Mouse (Mus musculus) myocyte (in vitro differentiated cells): Measurements from ENCODE around the gene Bag1. TPM values are rescaled to one million over a fixed set of nuclear protein-coding genes. Genes with fewer than 3 reads are reported as not detected.

Source experiments
- H3K27me3 ChIP-seq: one replicate; pipeline ENCODE4 v1.6.1; 2011; ENCODE audit not compliant: control insufficient read depth, insufficient read depth, insufficient read length
- H3K36me3 ChIP-seq: one replicate; pipeline ENCODE4 v1.6.1; 2011; ENCODE audit not compliant: control insufficient read depth, insufficient read depth
- H3K4me2 ChIP-seq: one replicate; pipeline ENCODE4 v1.6.1; 2011; ENCODE audit warnings: low read depth, control low read depth
- H3K4me3 ChIP-seq: one replicate; pipeline ENCODE4 v1.5.1; 2011; ENCODE audit warnings: mild to moderate bottlenecking, control low read depth, moderate library complexity
- H3K79me2 ChIP-seq: one replicate; pipeline ENCODE4 v1.6.1; 2011; ENCODE audit not compliant: control insufficient read depth, insufficient read depth
- H3ac ChIP-seq: one replicate; pipeline ENCODE4 v1.6.1; 2011; ENCODE audit not compliant: control insufficient read depth, insufficient read length
- CEBPB ChIP-seq: IDR thresholded peaks from 2 replicates; pipeline ENCODE4 v1.6.1; 2011; ENCODE audit warnings: mild to moderate bottlenecking, moderate library complexity; ENCODE audit not compliant: poor library complexity, insufficient read depth, severe bottlenecking
- E2F4 ChIP-seq: IDR thresholded peaks from one replicate; pipeline ENCODE4 v1.6.1; 2011; ENCODE audit warnings: mild to moderate bottlenecking, control low read depth, moderate library complexity; ENCODE audit not compliant: insufficient read depth
- MAX ChIP-seq: IDR thresholded peaks from one replicate; pipeline ENCODE4 v1.6.1; 2011; ENCODE audit warnings: low read depth, mild to moderate bottlenecking, control low read depth
- MYOD1 ChIP-seq, 3 experiments: IDR thresholded peaks; one replicate each; pipeline ENCODE4 v1.6.1; 2011; ENCODE audit warnings: control low read depth in 2 of 3, low read depth in 2 of 3, mild to moderate bottlenecking in 2 of 3, moderate library complexity in 1 of 3; ENCODE audit not compliant: insufficient read length in 2 of 3, control insufficient read depth in 1 of 3
- MYOG ChIP-seq, 3 experiments: IDR thresholded peaks; one replicate each; pipeline ENCODE4 v1.6.1; 2011; ENCODE audit warnings: control low read depth in 2 of 3, low read depth in 2 of 3, mild to moderate bottlenecking in 2 of 3; ENCODE audit not compliant: insufficient read length in 2 of 3, control insufficient read depth in 1 of 3, insufficient read depth in 1 of 3
- POLR2A ChIP-seq: IDR thresholded peaks from one replicate; pipeline ENCODE4 v1.6.1; 2011; ENCODE audit warnings: low read depth, mild to moderate bottlenecking, control low read depth, moderate library complexity; ENCODE audit not compliant: insufficient read length
- POLR2AphosphoS2 ChIP-seq: IDR thresholded peaks from one replicate; pipeline ENCODE4 v1.6.1; 2011; ENCODE audit warnings: low read depth, control low read depth; ENCODE audit not compliant: insufficient read length
- REST ChIP-seq: IDR thresholded peaks from one replicate; pipeline ENCODE4 v1.6.1; 2011; ENCODE audit warnings: mild to moderate bottlenecking, control low read depth, moderate library complexity; ENCODE audit not compliant: insufficient read depth, insufficient read length
- SRF ChIP-seq: IDR thresholded peaks from one replicate; pipeline ENCODE4 v1.6.1; 2011; ENCODE audit warnings: low read depth; ENCODE audit not compliant: control insufficient read depth, insufficient read length
- TCF12 ChIP-seq: IDR thresholded peaks from one replicate; pipeline ENCODE4 v1.6.1; 2011; ENCODE audit warnings: mild to moderate bottlenecking, control low read depth; ENCODE audit not compliant: poor library complexity, insufficient read depth, severe bottlenecking
- TCF3 ChIP-seq: IDR thresholded peaks from one replicate; pipeline ENCODE4 v1.6.1; 2011; ENCODE audit warnings: low read depth, control low read depth; ENCODE audit not compliant: insufficient read length
- USF1 ChIP-seq: IDR thresholded peaks from one replicate; pipeline ENCODE4 v1.6.1; 2011; ENCODE audit warnings: low read depth, mild to moderate bottlenecking, control low read depth, moderate library complexity
- polyA plus RNA-seq: library from polyadenylated mRNA; unstranded; fragments of >200 nt; fragmentation: generic; extraction: Trizol; gene quantifications from one replicate; pipeline ENCODE4 v1.2.1, GENCODE M21; 2012; ENCODE audit warnings: missing spikeins

The Bag1 gene
- polyA plus RNA-seq, 1 experiment: 330 TPM

- no peak overlapping the region for H3ac ChIP-seq
- TF ChIP-seq CEBPB: peak; percentile 49; the same call in 1 of the 2 replicates
- no peak for TF ChIP-seq TCF12
- TF ChIP-seq E2F4: no peak
- TF ChIP-seq MAX: no peak
- no peak overlapping the region for H3K4me2 ChIP-seq
- H3K27me3 ChIP-seq: no peaks in the 10 kb centered on the region
- no peak overlapping the region for H3K4me3 ChIP-seq
- no peaks in the 10 kb centered on the region for H3K79me2 ChIP-seq
- H3K36me3 ChIP-seq: no peaks in the 10 kb centered on the region
Observed at GRCm38 (mm10) chr4:40906298-40906697, 41.8 kb downstream of the Bag1 start.

- H3K36me3 ChIP-seq: no peaks in the 10 kb centered on the region
- H3K27me3 ChIP-seq: no peaks in the 10 kb centered on the region
- H3K79me2 ChIP-seq: no peaks in the 10 kb centered on the region
- TF ChIP-seq USF1 (no peak), POLR2AphosphoS2 (no peak), MAX (no peak), E2F4 (no peak), MYOG (IDR thresholded peaks at IDR 0.05; ENCODE audit: control insufficient read depth in 1 of 3, insufficient read depth in 1 of 3, insufficient read length in 2 of 3, low read depth in 2 of 3) (no peak), SRF (no peak), TCF12 (no peak), CEBPB (no peak), TCF3 (no peak), REST (no peak), MYOD1 (IDR thresholded peaks at IDR 0.05; ENCODE audit: control insufficient read depth in 1 of 3, insufficient read length in 2 of 3, low read depth in 2 of 3) (no peak), POLR2A (no peak)
- H3K4me2 ChIP-seq: no peak overlapping the region
- no peak overlapping the region for H3K4me3 ChIP-seq
- no peak overlapping the region for H3ac ChIP-seq
Observed at GRCm38 (mm10) chr4:40900612-40901011, 47.5 kb downstream of the Bag1 start.

- Histone ChIP-seq H3K79me2 (no peaks in the 10 kb centered on the region), H3K4me2 (no peak overlapping the region)
- TF ChIP-seq TCF3 (no peak), POLR2A (no peak), MYOG (IDR thresholded peaks at IDR 0.05; ENCODE audit: control insufficient read depth in 1 of 3, insufficient read depth in 1 of 3, insufficient read length in 2 of 3, low read depth in 2 of 3) (no peak), USF1 (no peak), SRF (no peak), TCF12 (no peak), MAX (no peak), MYOD1 (IDR thresholded peaks at IDR 0.05; ENCODE audit: control insufficient read depth in 1 of 3, insufficient read length in 2 of 3, low read depth in 2 of 3) (no peak), REST (no peak), POLR2AphosphoS2 (no peak), E2F4 (no peak)
Observed at GRCm38 (mm10) chr4:40900071-40900470, 48.0 kb downstream of the Bag1 start.

GRCm38 (mm10) chr4:40899264-40899663 lies 48.8 kb downstream of the Bag1 start:
- Histone ChIP-seq H3K27me3 (no peaks in the 10 kb centered on the region), H3K4me2 (no peak overlapping the region), H3ac (no peak overlapping the region), H3K4me3 (no peak overlapping the region), H3K36me3 (no peaks in the 10 kb centered on the region), H3K79me2 (no peaks in the 10 kb centered on the region)
- no peak for TF ChIP-seq SRF
- TF ChIP-seq MYOG (IDR thresholded peaks at IDR 0.05; ENCODE audit: control insufficient read depth in 1 of 3, insufficient read depth in 1 of 3, insufficient read length in 2 of 3, low read depth in 2 of 3): no peak
- no peak for TF ChIP-seq MYOD1 (IDR thresholded peaks at IDR 0.05; ENCODE audit: control insufficient read depth in 1 of 3, insufficient read length in 2 of 3, low read depth in 2 of 3)

More at GRCm38 (mm10) chr4:40900071-40900470, 48.0 kb downstream of the Bag1 start:
- Histone ChIP-seq H3K4me3 (no peak overlapping the region), H3K36me3 (no peaks in the 10 kb centered on the region), H3ac (no peak overlapping the region), H3K27me3 (no peaks in the 10 kb centered on the region)

GRCm38 (mm10) chr4:40898476-40899044 lies 49.5 kb downstream of the Bag1 start:
- H3ac ChIP-seq: no peak overlapping the region
- no peak overlapping the region for H3K4me2 ChIP-seq
- H3K27me3 ChIP-seq: no peaks in the 10 kb centered on the region
- no peak overlapping the region for H3K4me3 ChIP-seq
- no peaks in the 10 kb centered on the region for H3K36me3 ChIP-seq
- H3K79me2 ChIP-seq: no peaks in the 10 kb centered on the region
- TF ChIP-seq CEBPB (no peak), POLR2AphosphoS2 (no peak), MYOG (IDR thresholded peaks at IDR 0.05; ENCODE audit: control insufficient read depth in 1 of 3, insufficient read depth in 1 of 3, insufficient read length in 2 of 3, low read depth in 2 of 3) (no peak), MYOD1 (IDR thresholded peaks at IDR 0.05; ENCODE audit: control insufficient read depth in 1 of 3, insufficient read length in 2 of 3, low read depth in 2 of 3) (no peak), E2F4 (no peak), TCF3 (no peak)
